Mouse (Mus musculus): ENCODE results near the gene Pcnx2.
A peak's percentile ranks its signal among the peaks of the same experiment; 100 is the strongest.

GRCm38 (mm10) chr8:125870821-125871321, 27.2 kb downstream of the Pcnx2 start:
- TF ChIP-seq CTCF (IDR thresholded peaks at IDR 0.05; ENCODE audit: extremely low read depth, insufficient read depth, low read length): peak; percentile 72
- TF ChIP-seq POLR2A (IDR thresholded peaks at IDR 0.05; ENCODE audit: extremely low read depth, insufficient read depth, low read length): no peak
